Mouse (Mus musculus) ES-Bruce4 (cell line): ENCODE data around the gene Rbm47. TPM values are rescaled to one million over a fixed set of nuclear protein-coding genes. Genes with fewer than 3 reads are reported as not detected.

ENCODE experiments used
- H3K27ac ChIP-seq: 2 replicates; pipeline ENCODE4 v1.5.1; 2012; ENCODE audit warnings: low read length, inconsistent platforms; ENCODE audit not compliant: insufficient read depth
- H3K27me3 ChIP-seq: 2 replicates; pipeline ENCODE4 v1.6.1; 2012; ENCODE audit warnings: mild to moderate bottlenecking, low read length, inconsistent platforms; ENCODE audit not compliant: control insufficient read depth, poor library complexity, insufficient read depth, severe bottlenecking
- H3K36me3 ChIP-seq: 2 replicates; pipeline ENCODE4 v1.6.1; 2012; ENCODE audit warnings: inconsistent platforms, mild to moderate bottlenecking, low read length, moderate library complexity; ENCODE audit not compliant: control insufficient read depth, poor library complexity, insufficient read depth, severe bottlenecking
- H3K4me1 ChIP-seq: one replicate; pipeline ENCODE4 v1.8.1; 2011; ENCODE audit warnings: low read length; ENCODE audit not compliant: control insufficient read depth, insufficient read depth
- H3K4me3 ChIP-seq: 2 replicates; pipeline ENCODE4 v1.5.1; 2011; ENCODE audit warnings: low read depth, mild to moderate bottlenecking, low read length
- H3K9ac ChIP-seq: 2 replicates; pipeline ENCODE4 v1.6.1; 2012; ENCODE audit warnings: low read depth, mild to moderate bottlenecking, inconsistent platforms; ENCODE audit not compliant: poor library complexity, severe bottlenecking
- H3K9me3 ChIP-seq: replicated peaks from 2 replicates; pipeline ENCODE4 v1.6.1; 2012; ENCODE audit warnings: mild to moderate bottlenecking, low read length, inconsistent platforms; ENCODE audit not compliant: control insufficient read depth, poor library complexity, insufficient read depth, severe bottlenecking
- CTCF ChIP-seq: IDR thresholded peaks from one replicate; pipeline ENCODE4 v1.8.1; 2011; ENCODE audit warnings: low read depth, low read length
- EP300 ChIP-seq: IDR thresholded peaks from 2 replicates; pipeline ENCODE4 v1.6.1; 2011; ENCODE audit warnings: low read depth, low read length; ENCODE audit not compliant: insufficient read depth
- POLR2A ChIP-seq: IDR thresholded peaks from one replicate; pipeline ENCODE4 v1.8.1; 2011; ENCODE audit warnings: low read length; ENCODE audit not compliant: insufficient read depth
- polyA plus RNA-seq: library from polyadenylated mRNA; stranded (reverse); fragments of >200 nt; gene quantifications from 2 replicates; pipeline ENCODE4 v1.2.4, GENCODE M21; 2011; ENCODE audit warnings: low read depth; ENCODE audit not compliant: missing spikeins, insufficient read depth, insufficient read length

The Rbm47 gene
- polyA plus RNA-seq, 1 experiment = 82.8 TPM

GRCm38 (mm10) chr5:66149111-66149510, 23.8 kb downstream of the Rbm47 start:
- no peaks in the 10 kb centered on the region for H3K27me3 ChIP-seq
- no peak overlapping the region for H3K27ac ChIP-seq
- no peaks in the 10 kb centered on the region for H3K4me1 ChIP-seq
- H3K9ac ChIP-seq = no peak overlapping the region
- H3K36me3 ChIP-seq = no peaks in the 10 kb centered on the region
- H3K4me3 ChIP-seq = peak overlapping the region; percentile 6
- H3K9me3 ChIP-seq = no peaks in the 10 kb centered on the region
- no peak for TF ChIP-seq EP300
- no peak for TF ChIP-seq POLR2A
- TF ChIP-seq CTCF = no peak

GRCm38 (mm10) chr5:66147313-66147712, 25.6 kb downstream of the Rbm47 start:
- no peak for TF ChIP-seq POLR2A
- TF ChIP-seq CTCF = no peak
- no peak for TF ChIP-seq EP300
- H3K27ac ChIP-seq = no peak overlapping the region
- no peaks in the 10 kb centered on the region for H3K9me3 ChIP-seq
- H3K4me3 ChIP-seq = no peak overlapping the region
- no peak overlapping the region for H3K9ac ChIP-seq
- H3K27me3 ChIP-seq = no peaks in the 10 kb centered on the region
- H3K36me3 ChIP-seq = no peaks in the 10 kb centered on the region
- H3K4me1 ChIP-seq = peaks cover 1% of the 10 kb centered on the region

- no peak for TF ChIP-seq CTCF
- no peak for TF ChIP-seq EP300
- TF ChIP-seq POLR2A = no peak
- no peak overlapping the region for H3K4me3 ChIP-seq
- no peaks in the 10 kb centered on the region for H3K27me3 ChIP-seq
- H3K27ac ChIP-seq = no peak overlapping the region
- peaks cover 1% of the 10 kb centered on the region for H3K4me1 ChIP-seq
- H3K36me3 ChIP-seq = no peaks in the 10 kb centered on the region
- H3K9ac ChIP-seq = no peak overlapping the region
- no peaks in the 10 kb centered on the region for H3K9me3 ChIP-seq
Observed at GRCm38 (mm10) chr5:66145583-66145982, 27.3 kb downstream of the Rbm47 start.

GRCm38 (mm10) chr5:66143093-66144032, 29.6 kb downstream of the Rbm47 start:
- Histone ChIP-seq H3K9me3 (no peaks in the 10 kb centered on the region), H3K36me3 (no peaks in the 10 kb centered on the region), H3K27ac (no peak overlapping the region), H3K4me3 (no peak overlapping the region), H3K4me1 (peaks cover 1% of the 10 kb centered on the region), H3K27me3 (no peaks in the 10 kb centered on the region), H3K9ac (no peak overlapping the region)
- TF ChIP-seq EP300 (no peak), CTCF (no peak), POLR2A (no peak)

GRCm38 (mm10) chr5:66141474-66141873, 31.4 kb downstream of the Rbm47 start:
- no peak for TF ChIP-seq EP300
- TF ChIP-seq CTCF = no peak
- no peak for TF ChIP-seq POLR2A
- H3K27me3 ChIP-seq = no peaks in the 10 kb centered on the region
- no peaks in the 10 kb centered on the region for H3K36me3 ChIP-seq
- no peaks in the 10 kb centered on the region for H3K9me3 ChIP-seq
- H3K9ac ChIP-seq = no peak overlapping the region
- peaks cover 1% of the 10 kb centered on the region for H3K4me1 ChIP-seq
- no peak overlapping the region for H3K4me3 ChIP-seq
- H3K27ac ChIP-seq = no peak overlapping the region

GRCm38 (mm10) chr5:66139634-66140295, 33.2 kb downstream of the Rbm47 start:
- Histone ChIP-seq H3K4me1 (peaks cover 1% of the 10 kb centered on the region), H3K4me3 (no peak overlapping the region), H3K9me3 (no peaks in the 10 kb centered on the region), H3K27ac (no peak overlapping the region), H3K27me3 (no peaks in the 10 kb centered on the region), H3K36me3 (no peaks in the 10 kb centered on the region), H3K9ac (no peak overlapping the region)
- TF ChIP-seq CTCF (no peak), POLR2A (no peak), EP300 (no peak)
